Mouse (Mus musculus): ENCODE measurements at regions not wholly inside any gene's neighbourhood (a gene's known extent, or its start where the extent isn't known, plus 50 kb on each side); places are given as distances from the start of the nearest gene placed in this dataset.

DNA sequence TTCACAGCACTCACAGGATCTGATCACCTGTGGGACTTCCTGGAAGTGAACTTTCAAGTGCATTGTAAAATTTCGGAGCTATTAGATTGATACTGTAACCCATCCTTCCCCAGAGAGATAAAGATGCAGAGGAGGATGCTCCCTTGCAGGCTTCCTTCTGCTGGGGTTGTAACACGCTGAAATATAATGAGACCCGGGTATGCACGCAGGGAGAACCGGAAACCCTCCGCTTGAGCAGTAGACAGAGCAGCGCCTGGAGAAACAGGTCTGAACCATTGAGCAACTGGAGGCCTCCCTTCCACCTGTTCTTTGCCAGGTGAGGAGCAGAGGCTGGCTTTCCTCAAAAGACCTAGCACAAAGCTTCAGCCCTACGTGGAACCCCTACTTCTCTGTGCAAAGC lies 135.3 kb downstream of the Diras2 start:
- TF ChIP-seq CTCF (IDR thresholded peaks at IDR 0.05; ENCODE audit: extremely low read depth, insufficient read depth, insufficient read length, insufficient replicate concordance) = no peak
- no peak for TF ChIP-seq POLR2A (IDR thresholded peaks at IDR 0.05; ENCODE audit: low read depth, low read length)

All from spleen, adult 2 months (tissue).